Comparison of ENCODE assay signal across 8 mouse cellular contexts in genomic region chr5:52565813-52566531, GRCm38 (mm10). TPM values are rescaled to one million over a fixed set of nuclear protein-coding genes. Genes with fewer than 3 reads are reported as not detected.
DNase-seq lines count a peak whose midpoint lies in the region; ATAC-seq and TF ChIP-seq lines count a peak whose summit lies in the region.

Gene Lgi2, minus strand, starts transcription at chr5:52566462.

- peak within 1 kb of the TSS; percentile 95 for H3K4me2 ChIP-seq in heart, embryonic 11.5 days
- peak within 1 kb of the TSS; percentile 97 for H3K4me2 ChIP-seq in forebrain, embryonic 12.5 days
- peak within 1 kb of the TSS; percentile 90 for H3K4me2 ChIP-seq in hindbrain, postnatal 0 days (ENCODE audit: low read depth, low read length)
- H3K4me2 ChIP-seq in limb, embryonic 15.5 days: peak within 1 kb of the TSS; percentile 96
- peak within 1 kb of the TSS; percentile 95 for H3K4me2 ChIP-seq in neural tube, embryonic 14.5 days (ENCODE audit: low read depth, low read length)

- peak within 1 kb of the TSS; percentile 72 for H3K4me3 ChIP-seq in heart, embryonic 11.5 days (ENCODE audit: low read depth, low read length)
- H3K4me3 ChIP-seq in brown adipose tissue, adult 24 weeks (ENCODE audit: insufficient read depth, low read depth, low read length): peak within 1 kb of the TSS; percentile 42
- peak within 1 kb of the TSS; percentile 70 for H3K4me3 ChIP-seq in forebrain, embryonic 12.5 days (replicated peaks)
- peak within 1 kb of the TSS; percentile 54 for H3K4me3 ChIP-seq in hindbrain, postnatal 0 days (ENCODE audit: low read length)
- H3K4me3 ChIP-seq in limb, embryonic 15.5 days: peak within 1 kb of the TSS; percentile 58
- peak within 1 kb of the TSS; percentile 59 for H3K4me3 ChIP-seq in neural tube, embryonic 14.5 days (ENCODE audit: low read depth, low read length)

- WGBS in heart, embryonic 11.5 days (ENCODE audit: insufficient replicate concordance): 1% methylated on average over 60 of the region's 83 CpGs
- under 1% methylated on average over 72 of the region's 83 CpGs for WGBS in forebrain, embryonic 12.5 days
- whole genome bisulfite sequencing in hindbrain, postnatal 0 days: 2% methylated on average over 36 of the region's 83 CpGs
- 2% methylated on average over 41 of the region's 83 CpGs for WGBS in limb, embryonic 15.5 days
- under 1% methylated on average over 72 of the region's 83 CpGs for WGBS in neural tube, embryonic 14.5 days

- ATAC-seq in heart, embryonic 11.5 days (replicated peaks; ENCODE audit: insufficient number of reproducible peaks, low FRiP score, low TSS enrichment): peak; percentile 58
- peak; percentile 84 for ATAC-seq in forebrain, embryonic 12.5 days (ENCODE audit: low FRiP score)
- peak; percentile 82 for ATAC-seq in hindbrain, postnatal 0 days
- ATAC-seq in limb, embryonic 15.5 days (ENCODE audit: insufficient number of reproducible peaks, low FRiP score, low TSS enrichment, low read depth): 0 out of 2 replicates have a peak, but pooled peaks have one; percentile 17
- peak; percentile 90 for ATAC-seq in neural tube, embryonic 14.5 days (ENCODE audit: low read depth)
- no peak for ATAC-seq in erythroblast, adult 5-6 weeks (replicated peaks; ENCODE audit: low FRiP score, poor library complexity, severe bottlenecking)

- H3K9me3 ChIP-seq in heart, embryonic 11.5 days (replicated peaks; ENCODE audit: control insufficient read depth, low read length): no peaks in the 10 kb centered on the region; the same call in 1 of the 2 replicates
- H3K9me3 ChIP-seq in forebrain, embryonic 12.5 days: no peaks in the 10 kb centered on the region
- no peaks in the 10 kb centered on the region for H3K9me3 ChIP-seq in hindbrain, postnatal 0 days (ENCODE audit: low read length)
- no peaks in the 10 kb centered on the region for H3K9me3 ChIP-seq in limb, embryonic 15.5 days
- no peaks in the 10 kb centered on the region for H3K9me3 ChIP-seq in neural tube, embryonic 14.5 days (ENCODE audit: control insufficient read depth, low read length)

- no peak within 1 kb of the TSS for H3K27ac ChIP-seq in heart, embryonic 11.5 days (ENCODE audit: low read depth, low read length)
- no peak within 1 kb of the TSS for H3K27ac ChIP-seq in brown adipose tissue, adult 24 weeks (replicated peaks; ENCODE audit: low read depth, low read length)
- no peak within 1 kb of the TSS for H3K27ac ChIP-seq in forebrain, embryonic 12.5 days
- H3K27ac ChIP-seq in hindbrain, postnatal 0 days: no peak within 1 kb of the TSS
- no peak within 1 kb of the TSS for H3K27ac ChIP-seq in limb, embryonic 15.5 days
- no peak within 1 kb of the TSS for H3K27ac ChIP-seq in neural tube, embryonic 14.5 days (ENCODE audit: low read depth, low read length)

- peak within 1 kb of the TSS; percentile 77 for H3K9ac ChIP-seq in heart, embryonic 11.5 days (ENCODE audit: low read depth, low read length)
- H3K9ac ChIP-seq in forebrain, embryonic 12.5 days: peak within 1 kb of the TSS; percentile 70
- peak within 1 kb of the TSS; percentile 68 for H3K9ac ChIP-seq in hindbrain, postnatal 0 days (replicated peaks; ENCODE audit: low read length)
- peak within 1 kb of the TSS; percentile 31 for H3K9ac ChIP-seq in limb, embryonic 15.5 days
- peak within 1 kb of the TSS; percentile 67 for H3K9ac ChIP-seq in neural tube, embryonic 14.5 days (replicated peaks; ENCODE audit: low read depth, low read length)

- H3K36me3 ChIP-seq in heart, embryonic 11.5 days (ENCODE audit: control insufficient read depth, insufficient read depth, low read length): no peaks in the 10 kb centered on the region
- no peaks in the 10 kb centered on the region for H3K36me3 ChIP-seq in forebrain, embryonic 12.5 days (replicated peaks)
- H3K36me3 ChIP-seq in hindbrain, postnatal 0 days (ENCODE audit: insufficient read depth, low read length): no peaks in the 10 kb centered on the region
- H3K36me3 ChIP-seq in limb, embryonic 15.5 days: no peaks in the 10 kb centered on the region
- no peaks in the 10 kb centered on the region for H3K36me3 ChIP-seq in neural tube, embryonic 14.5 days (ENCODE audit: control insufficient read depth, insufficient read depth, low read length)

- no peak for DNase-seq in heart, adult 11 months
- DNase-seq in hindbrain, postnatal 0 days (ENCODE audit: low spot score): peak; percentile 72

- TF ChIP-seq CTCF in hindbrain, postnatal 0 days (IDR thresholded peaks at IDR 0.05; ENCODE audit: low read depth): no peak

- H3K27me3 ChIP-seq in heart, embryonic 11.5 days (ENCODE audit: control insufficient read depth, insufficient read depth, low read length): peaks cover 13% of the 10 kb centered on the region
- H3K27me3 ChIP-seq in forebrain, embryonic 12.5 days: peaks cover 39% of the 10 kb centered on the region
- H3K27me3 ChIP-seq in hindbrain, postnatal 0 days (ENCODE audit: insufficient read depth, low read length): no peaks in the 10 kb centered on the region
- H3K27me3 ChIP-seq in limb, embryonic 15.5 days: peaks cover 24% of the 10 kb centered on the region
- H3K27me3 ChIP-seq in neural tube, embryonic 14.5 days (ENCODE audit: control insufficient read depth, insufficient read depth, low read length): peaks cover 3% of the 10 kb centered on the region; the same call in 1 of the 2 replicates

- H3K4me1 ChIP-seq in heart, embryonic 11.5 days (ENCODE audit: control insufficient read depth, insufficient read depth, low read length): peaks cover 9% of the 10 kb centered on the region; the same call in 1 of the 2 replicates
- no peaks in the 10 kb centered on the region for H3K4me1 ChIP-seq in brown adipose tissue, adult 24 weeks (ENCODE audit: control insufficient read depth, insufficient read depth, insufficient read length, low read length)
- H3K4me1 ChIP-seq in forebrain, embryonic 12.5 days: peaks cover 10% of the 10 kb centered on the region
- H3K4me1 ChIP-seq in hindbrain, postnatal 0 days (ENCODE audit: insufficient read depth, low read length): no peaks in the 10 kb centered on the region
- peaks cover 16% of the 10 kb centered on the region for H3K4me1 ChIP-seq in limb, embryonic 15.5 days
- H3K4me1 ChIP-seq in neural tube, embryonic 14.5 days (ENCODE audit: control insufficient read depth, insufficient read depth, low read length): peaks cover 9% of the 10 kb centered on the region

RNA-seq across cellular contexts. Expression of gene Lgi2, which starts in this region (rescaled TPM):
- polyA plus RNA-seq in heart, embryonic 11.5 days (2014; fragmentation: Nextera tagmentation; extraction: Ambion mirVana): 3.0 and 3.5 TPM in 2 replicates
- polyA plus RNA-seq in brown adipose tissue, adult 24 weeks (2012; ENCODE audit: insufficient read depth, insufficient read length, missing spikeins): 2.1 and 2.7 TPM in 2 replicates
- 1.3 and 1.4 TPM in 2 replicates for polyA plus RNA-seq in forebrain, embryonic 12.5 days (2016; fragmentation: Nextera tagmentation; extraction: Ambion mirVana)
- 19.9 and 20.2 TPM in 2 replicates for total RNA-seq in hindbrain, postnatal 0 days (2014; rRNA removed)
- 11.1 and 11.6 TPM in 2 replicates for polyA plus RNA-seq in hindbrain, postnatal 0 days (2015; fragmentation: Nextera tagmentation; extraction: Ambion mirVana)
- 2.9 and 3.2 TPM in 2 replicates for polyA plus RNA-seq in limb, embryonic 15.5 days (2015; fragmentation: Nextera tagmentation; extraction: Ambion mirVana)
- polyA plus RNA-seq in neural tube, embryonic 14.5 days (2014; fragmentation: Nextera tagmentation; extraction: Ambion mirVana): 6.3 and 8.6 TPM in 2 replicates
- total RNA-seq in erythroblast, adult 5-6 weeks (2015; ENCODE audit: low replicate concordance): not detected in 2 replicates
- total RNA-seq in erythroblast, adult 5-6 weeks (2017; ENCODE audit: low replicate concordance): not detected in 2 replicates

Comparison
In these comparisons a context has a peak if more than half of its experiments do, and no peak if none do; other contexts are left out.
1. RNA of gene Lgi2 (total RNA-seq): 19.9 to 20.2 TPM in hindbrain, postnatal 0 days; not detected in erythroblast, adult 5-6 weeks; every median in the first group is over 10 times any median in the second.
2. Peak in every context shown above with its lines, with median percentiles within 50 percentile points of each other: H3K4me2 ChIP-seq, H3K4me3 ChIP-seq and H3K9ac ChIP-seq.